Mouse (Mus musculus) limb, embryonic 15.5 days (tissue): ENCODE results near the gene Arhgap10. TPM values are rescaled to one million over a fixed set of nuclear protein-coding genes. Genes with fewer than 3 reads are reported as not detected.

Source experiments
- ATAC-seq: fragments of 200-750 bp; cut with Nextera tagmentation; 2 replicates; pipeline ENCODE4 v1.8.0; 2017; ENCODE audit warnings: low read depth, moderate TSS enrichment; ENCODE audit not compliant: insufficient number of reproducible peaks, low FRiP score, low TSS enrichment
- H3K27ac ChIP-seq: fragments of 300-500 bp; sonication (generic); 2 replicates; pipeline ENCODE4 v1.5.1; 2015; ENCODE audit warnings: moderate library complexity, mild to moderate bottlenecking, inconsistent platforms
- H3K27me3 ChIP-seq: fragments of 300-500 bp; sonication (generic); 2 replicates; pipeline ENCODE4 v1.6.1; 2015; ENCODE audit warnings: inconsistent platforms
- H3K36me3 ChIP-seq: fragments of 300-500 bp; sonication (generic); 2 replicates; pipeline ENCODE4 v1.6.1; 2015; ENCODE audit warnings: inconsistent platforms
- H3K4me1 ChIP-seq: fragments of 300-500 bp; sonication (generic); 2 replicates; pipeline ENCODE4 v1.6.1; 2015; ENCODE audit warnings: inconsistent platforms
- H3K4me2 ChIP-seq: fragments of 300-500 bp; sonication (generic); 2 replicates; pipeline ENCODE4 v1.6.1; 2015; ENCODE audit warnings: mild to moderate bottlenecking, inconsistent platforms
- H3K4me3 ChIP-seq: fragments of 300-500 bp; sonication (generic); 2 replicates; pipeline ENCODE4 v1.5.1; 2015; ENCODE audit warnings: mild to moderate bottlenecking, inconsistent platforms
- H3K9ac ChIP-seq: fragments of 300-500 bp; sonication (generic); 2 replicates; pipeline ENCODE4 v1.6.1; 2015; ENCODE audit warnings: inconsistent platforms
- H3K9me3 ChIP-seq: fragments of 300-500 bp; sonication (generic); 2 replicates; pipeline ENCODE4 v1.6.1; 2016; ENCODE audit warnings: inconsistent platforms
- WGBS: fragments of 180-500 bp; shearing (Covaris S2); methylation state at CpG from one replicate; pipeline ENCODE4 v1.1.7; 2015; 5-methylcytosine and 5-hydroxymethylcytosine counted together
- polyA plus RNA-seq: library from polyadenylated mRNA; unstranded; fragments of >200 nt; fragmentation: Nextera tagmentation; extraction: Ambion mirVana; gene quantifications from 2 replicates; pipeline ENCODE4 v1.2.1, GENCODE M21; 2015

Arhgap10 gene
- polyA plus RNA-seq, 1 experiment from 2014 or later, result 28.1 TPM

DNA sequence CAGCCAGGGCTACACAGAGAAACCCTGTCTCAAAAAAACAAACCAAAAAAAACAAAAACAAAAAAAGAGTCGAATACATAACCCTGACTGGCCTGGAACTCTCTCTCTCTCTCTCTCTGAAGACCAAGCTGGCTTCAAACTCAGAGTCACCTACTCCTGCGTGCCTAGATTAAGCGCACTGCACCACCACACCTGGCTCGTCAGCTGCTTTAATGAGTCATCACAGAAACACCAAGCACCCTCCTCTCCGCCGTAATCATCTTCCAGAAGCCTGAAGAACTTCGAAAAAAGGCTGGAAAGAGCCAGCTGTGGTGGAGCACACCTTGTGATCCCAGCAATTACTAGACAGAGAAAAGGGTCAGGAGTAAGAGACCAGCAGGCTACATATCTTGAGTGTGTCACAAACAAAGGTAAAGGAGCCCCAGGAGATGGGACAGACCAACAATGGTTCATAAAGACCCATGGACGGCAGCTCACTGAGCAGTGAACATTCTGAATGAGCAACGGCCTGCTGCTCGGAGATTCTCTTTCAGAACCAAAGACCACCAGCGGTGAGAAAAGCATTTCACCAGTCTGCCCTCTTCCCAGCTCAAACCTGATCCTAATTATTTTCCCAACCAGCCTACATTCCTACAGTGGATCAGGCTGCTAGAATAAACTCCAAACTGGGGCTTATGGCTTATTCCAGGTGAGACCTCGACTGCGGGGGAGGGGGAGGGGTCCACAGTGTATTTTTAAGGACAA is 5.8 kb downstream of the Arhgap10 start:
- no peak overlapping the region for H3K9ac ChIP-seq
- H3K4me2 ChIP-seq, result no peak overlapping the region
- H3K9me3 ChIP-seq, result no peaks in the 10 kb centered on the region
- ATAC-seq, result no peak
- peaks cover 53% of the 10 kb centered on the region for H3K4me1 ChIP-seq
- H3K27me3 ChIP-seq, result no peaks in the 10 kb centered on the region
- WGBS, result 42% methylated on average over 13 of the region's 13 CpGs
- H3K27ac ChIP-seq, result no peak overlapping the region
- H3K36me3 ChIP-seq, result no peaks in the 10 kb centered on the region
- no peak overlapping the region for H3K4me3 ChIP-seq

DNA sequence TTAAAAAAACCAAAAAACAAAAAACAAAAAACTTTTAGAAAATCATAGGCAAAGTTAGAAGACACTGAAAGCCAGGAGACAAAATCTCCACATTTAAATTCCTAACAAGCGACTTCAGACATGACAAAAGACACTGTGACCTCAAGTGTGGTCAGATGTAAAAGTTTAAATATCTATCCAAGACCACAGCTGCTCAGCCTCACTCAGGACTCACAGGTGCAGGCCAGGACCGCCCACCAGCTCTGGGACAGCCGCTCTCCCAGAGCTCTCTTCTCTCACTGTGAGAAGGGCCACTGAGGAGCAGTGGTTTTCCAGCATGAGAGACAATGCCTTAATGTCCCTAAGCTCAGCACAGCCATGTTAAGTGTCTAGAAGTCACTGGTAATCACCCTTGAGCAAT is 7.3 kb downstream of the Arhgap10 start:
- no peak overlapping the region for H3K27ac ChIP-seq
- H3K4me3 ChIP-seq, result no peak overlapping the region
- H3K9ac ChIP-seq, result no peak overlapping the region
- 77% methylated on average over 3 of the region's 3 CpGs for WGBS
- no peaks in the 10 kb centered on the region for H3K27me3 ChIP-seq
- ATAC-seq, result no peak
- no peak overlapping the region for H3K4me2 ChIP-seq
- H3K4me1 ChIP-seq, result peaks cover 44% of the 10 kb centered on the region
- no peaks in the 10 kb centered on the region for H3K9me3 ChIP-seq
- H3K36me3 ChIP-seq, result no peaks in the 10 kb centered on the region

DNA sequence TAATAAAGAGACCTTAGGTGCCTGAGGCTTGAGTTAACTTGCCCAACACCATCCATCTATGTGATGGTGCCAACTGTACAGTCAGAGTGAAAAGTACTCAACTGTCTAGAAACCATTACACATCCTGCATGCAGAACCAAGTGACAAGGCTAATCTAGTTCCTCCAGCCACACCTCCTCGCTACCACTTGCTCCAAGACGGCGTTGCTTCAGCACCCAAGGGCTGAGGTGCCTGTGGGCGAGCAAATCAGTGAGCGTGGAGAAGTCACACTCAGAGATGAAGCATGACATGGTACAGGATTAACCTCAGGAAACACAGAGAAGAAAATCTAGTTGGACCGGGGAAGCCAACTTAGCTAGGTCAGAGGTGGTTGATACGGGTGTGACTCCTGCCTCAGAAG is 8.7 kb downstream of the Arhgap10 start:
- Histone ChIP-seq H3K27me3 (no peaks in the 10 kb centered on the region), H3K9me3 (no peaks in the 10 kb centered on the region), H3K27ac (no peak overlapping the region), H3K4me2 (no peak overlapping the region), H3K4me1 (peaks cover 37% of the 10 kb centered on the region), H3K36me3 (no peaks in the 10 kb centered on the region), H3K9ac (no peak overlapping the region), H3K4me3 (no peak overlapping the region)
- no peak for ATAC-seq
- WGBS, result 78% methylated on average over 7 of the region's 7 CpGs

DNA sequence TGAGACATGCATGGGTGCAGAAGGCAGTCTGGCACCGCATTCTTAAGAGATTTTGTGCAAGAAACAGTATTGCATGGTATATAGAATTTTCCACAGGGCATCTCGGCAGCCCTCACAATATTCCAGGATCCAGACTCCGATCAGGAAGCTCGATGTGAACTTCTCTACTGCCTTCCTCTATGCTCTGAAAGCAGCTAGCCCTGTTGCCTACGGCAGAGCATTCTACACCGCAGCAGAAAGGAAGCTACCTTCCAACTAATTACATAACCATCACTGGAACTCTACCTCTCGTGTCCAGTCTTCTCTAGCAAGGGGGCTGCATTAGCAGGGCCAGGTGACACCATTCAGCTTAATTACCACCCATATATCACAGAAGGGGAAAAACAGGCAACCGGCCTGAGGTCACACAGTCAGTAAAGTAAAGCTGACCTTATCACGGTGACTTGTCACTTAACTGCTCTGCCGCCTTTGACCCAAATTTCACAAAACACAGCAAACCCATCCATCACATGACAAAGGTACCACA is 10.2 kb downstream of the Arhgap10 start:
- Histone ChIP-seq H3K4me2 (no peak overlapping the region), H3K4me3 (no peak overlapping the region), H3K36me3 (no peaks in the 10 kb centered on the region), H3K9ac (no peak overlapping the region), H3K4me1 (peaks cover 29% of the 10 kb centered on the region), H3K27ac (no peak overlapping the region), H3K9me3 (no peaks in the 10 kb centered on the region), H3K27me3 (no peaks in the 10 kb centered on the region)
- 48% methylated on average over 10 of the region's 10 CpGs for WGBS
- ATAC-seq, result no peak

DNA sequence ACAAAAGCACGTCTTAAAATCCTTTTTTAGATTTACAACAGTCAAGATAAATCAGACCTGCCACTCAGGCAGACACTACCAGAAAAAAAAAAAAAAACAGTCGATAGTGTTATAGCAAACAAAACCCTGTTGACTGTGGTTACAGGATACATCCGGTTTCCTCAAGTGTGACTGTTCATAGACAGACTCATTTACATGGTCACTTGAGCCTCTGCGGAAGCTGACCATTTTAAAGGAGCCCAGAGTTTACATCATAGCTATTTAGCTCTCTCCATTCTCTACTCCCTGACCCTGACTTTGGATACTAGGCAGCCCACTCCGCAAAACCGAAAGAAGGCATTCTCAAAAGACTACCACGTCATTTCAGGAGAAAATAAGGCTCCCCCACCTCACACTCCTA is 11.2 kb downstream of the Arhgap10 start:
- Histone ChIP-seq H3K27ac (no peak overlapping the region), H3K27me3 (no peaks in the 10 kb centered on the region), H3K36me3 (no peaks in the 10 kb centered on the region), H3K9me3 (no peaks in the 10 kb centered on the region), H3K4me1 (peaks cover 20% of the 10 kb centered on the region), H3K4me3 (no peak overlapping the region), H3K9ac (no peak overlapping the region), H3K4me2 (no peak overlapping the region)
- ATAC-seq, result no peak
- WGBS, result 53% methylated on average over 7 of the region's 7 CpGs

DNA sequence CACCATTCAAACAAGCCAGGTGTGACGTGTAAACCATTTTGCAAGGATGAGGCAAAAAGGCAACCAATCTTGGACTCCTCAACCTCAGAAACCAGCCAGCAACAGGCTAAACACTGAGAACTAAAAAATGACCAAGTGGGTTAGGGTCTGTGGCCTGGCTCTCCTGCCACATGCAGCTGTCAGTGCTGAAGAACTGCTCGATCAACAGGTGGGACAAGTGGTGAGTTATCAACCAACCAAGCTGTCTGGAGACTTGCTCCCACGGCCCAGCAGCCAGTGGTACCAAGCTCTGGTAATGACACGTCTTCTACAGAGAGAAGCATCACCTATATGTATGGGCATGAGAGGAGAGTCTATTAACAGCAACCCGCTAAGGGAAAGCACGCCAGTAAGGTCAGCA is 15.2 kb downstream of the Arhgap10 start:
- Histone ChIP-seq H3K27me3 (no peaks in the 10 kb centered on the region), H3K4me1 (peaks cover 13% of the 10 kb centered on the region; the same call in 1 of the 2 replicates), H3K36me3 (no peaks in the 10 kb centered on the region), H3K9me3 (no peaks in the 10 kb centered on the region), H3K9ac (no peak overlapping the region), H3K4me2 (no peak overlapping the region), H3K27ac (no peak overlapping the region), H3K4me3 (no peak overlapping the region)
- 86% methylated on average over 6 of the region's 6 CpGs for WGBS
- ATAC-seq, result no peak

DNA sequence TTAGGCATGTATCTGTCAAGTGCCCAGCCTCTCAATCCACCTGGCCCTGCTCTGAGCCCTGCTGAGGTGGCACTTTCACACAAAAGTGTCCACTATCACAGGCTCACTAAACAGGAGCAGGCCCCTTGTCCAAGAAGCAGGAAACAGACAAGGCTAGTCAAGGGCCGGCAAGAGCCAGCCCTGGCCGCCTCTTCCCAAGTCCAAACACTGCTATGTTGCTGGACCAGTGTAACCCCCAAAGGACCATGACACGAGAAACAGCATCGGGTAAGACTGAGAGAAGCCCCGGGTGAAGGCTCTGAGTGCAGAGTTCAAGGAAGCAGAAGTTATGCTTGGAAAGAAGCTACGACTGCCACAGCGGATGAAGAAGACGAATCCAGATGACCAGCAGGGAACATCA is 16.6 kb downstream of the Arhgap10 start:
- Histone ChIP-seq H3K4me3 (no peak overlapping the region), H3K9ac (no peak overlapping the region), H3K27ac (no peak overlapping the region), H3K4me1 (peaks cover 11% of the 10 kb centered on the region; the same call in 1 of the 2 replicates), H3K27me3 (no peaks in the 10 kb centered on the region), H3K4me2 (no peak overlapping the region), H3K36me3 (no peaks in the 10 kb centered on the region), H3K9me3 (no peaks in the 10 kb centered on the region)
- ATAC-seq, result no peak
- 84% methylated on average over 8 of the region's 8 CpGs for WGBS

DNA sequence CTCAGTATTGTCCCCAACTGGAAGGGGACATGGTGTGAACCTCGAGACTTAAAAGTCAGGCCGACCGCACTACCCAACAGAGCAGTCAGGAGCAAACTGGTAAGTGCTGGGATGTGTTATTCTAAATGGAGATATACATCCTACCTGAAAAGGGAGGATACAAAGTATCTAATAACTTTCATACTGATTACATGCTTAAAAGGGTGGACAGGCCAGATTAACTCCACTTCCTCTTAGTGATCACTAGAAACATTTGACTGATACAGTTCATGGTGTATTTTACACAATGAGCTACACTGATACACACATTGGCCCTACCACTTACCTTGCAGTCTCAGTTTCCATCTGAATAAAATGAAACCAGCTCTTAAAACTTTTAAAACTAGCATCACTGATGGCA is 17.5 kb downstream of the Arhgap10 start:
- Histone ChIP-seq H3K9ac (no peak overlapping the region), H3K9me3 (no peaks in the 10 kb centered on the region), H3K4me1 (peaks cover 14% of the 10 kb centered on the region), H3K27me3 (no peaks in the 10 kb centered on the region), H3K36me3 (no peaks in the 10 kb centered on the region), H3K4me3 (no peak overlapping the region), H3K27ac (no peak overlapping the region), H3K4me2 (no peak overlapping the region)
- WGBS, result 94% methylated on average over 3 of the region's 3 CpGs
- ATAC-seq, result no peak

DNA sequence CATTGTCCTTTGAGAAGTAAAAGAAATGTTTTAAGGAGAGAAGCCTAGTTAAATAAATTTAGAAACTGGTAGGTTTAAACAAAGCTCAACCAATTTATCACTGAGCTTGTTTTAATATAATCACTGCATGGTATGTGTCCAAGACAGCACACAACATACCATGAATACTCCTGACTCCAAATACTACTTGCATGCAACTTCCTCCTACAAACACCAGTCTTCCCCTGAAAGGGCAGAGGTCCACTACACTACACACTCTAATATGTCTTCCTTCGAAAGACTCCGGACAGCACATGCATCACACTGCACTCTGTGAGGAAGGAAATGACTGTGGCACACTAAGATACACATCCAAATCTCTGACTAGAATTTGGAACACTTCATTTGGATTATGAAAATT is 20.3 kb downstream of the Arhgap10 start:
- no peak for ATAC-seq
- Histone ChIP-seq H3K9ac (no peak overlapping the region), H3K36me3 (no peaks in the 10 kb centered on the region), H3K27me3 (no peaks in the 10 kb centered on the region), H3K4me3 (no peak overlapping the region), H3K4me1 (peaks cover 11% of the 10 kb centered on the region), H3K27ac (no peak overlapping the region), H3K9me3 (no peaks in the 10 kb centered on the region), H3K4me2 (no peak overlapping the region)
- 79% methylated on average over 2 of the region's 2 CpGs for WGBS

DNA sequence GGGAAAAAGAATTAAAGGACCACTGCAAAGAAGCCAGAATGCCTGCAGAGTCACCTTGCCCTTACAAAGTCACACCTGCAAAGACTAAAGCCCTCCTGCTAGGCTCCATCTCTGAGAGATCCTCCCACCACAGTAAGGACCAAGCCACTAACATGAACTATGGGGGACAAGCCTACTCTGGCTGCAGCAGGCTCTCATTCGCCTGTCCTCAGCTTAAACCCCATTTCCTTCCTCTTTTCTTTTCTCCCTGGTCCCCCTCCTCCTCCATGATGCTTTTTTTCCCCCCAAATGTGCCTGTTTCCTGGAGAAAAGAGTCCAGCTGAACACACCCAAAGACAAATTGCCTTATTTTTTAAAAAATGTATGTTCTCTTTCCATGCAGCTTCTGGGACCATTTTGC is 21.5 kb downstream of the Arhgap10 start:
- H3K27me3 ChIP-seq, result no peaks in the 10 kb centered on the region
- ATAC-seq, result no peak
- WGBS, result 70% methylated on average over 1 of the region's 1 CpGs

DNA sequence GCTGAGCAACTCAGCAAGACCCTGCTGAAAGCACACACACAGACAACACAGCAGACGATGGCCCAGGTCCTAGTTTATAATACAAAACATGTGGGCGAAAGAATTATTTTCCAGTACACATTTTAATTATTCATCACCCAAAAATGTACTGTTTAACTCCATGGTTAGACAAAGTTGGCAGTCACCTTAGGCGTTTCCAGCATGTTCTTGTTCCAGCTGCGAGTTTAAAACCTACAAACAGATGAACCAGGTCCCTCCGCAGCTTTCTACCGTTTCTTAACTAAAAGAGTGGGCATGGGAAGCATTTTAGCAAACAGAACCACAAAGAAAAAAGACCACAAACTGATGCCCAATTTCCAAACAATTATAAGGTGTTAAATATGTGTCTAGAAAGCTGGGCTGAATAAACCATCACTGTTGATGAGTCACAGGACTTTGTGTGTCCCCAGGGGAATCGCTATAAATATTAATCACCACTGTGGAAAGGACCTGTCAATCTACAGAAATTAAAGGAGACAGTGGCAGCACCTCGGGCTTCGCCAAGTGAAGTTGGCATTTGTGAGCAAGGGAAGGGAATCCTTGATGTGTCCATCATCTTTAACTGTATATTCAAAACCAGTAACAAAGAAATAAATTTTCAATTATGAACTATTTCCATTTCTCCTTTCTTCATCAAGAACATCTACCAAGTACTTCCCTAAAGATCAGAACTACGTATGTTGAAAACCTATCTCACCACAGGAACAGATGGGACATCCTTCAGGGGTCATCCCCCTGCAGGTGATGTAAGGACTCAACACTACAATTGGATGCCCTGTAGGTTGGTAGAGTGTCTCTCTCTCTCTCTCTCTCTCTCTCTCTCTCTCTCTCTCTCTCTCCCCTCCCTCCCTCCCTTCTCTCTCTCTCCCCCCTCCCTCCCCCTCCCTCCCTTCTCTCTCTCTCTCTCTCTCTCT is 23.1 kb downstream of the Arhgap10 start:
- Histone ChIP-seq H3K4me2 (no peak overlapping the region), H3K4me3 (no peak overlapping the region), H3K36me3 (no peaks in the 10 kb centered on the region), H3K9me3 (no peaks in the 10 kb centered on the region), H3K4me1 (peaks cover 31% of the 10 kb centered on the region), H3K27me3 (no peaks in the 10 kb centered on the region), H3K9ac (no peak overlapping the region), H3K27ac (peak overlapping the region; percentile 47; the same call in 1 of the 2 replicates)
- 56% methylated on average over 10 of the region's 10 CpGs for WGBS
- no peak for ATAC-seq

More for the DNA sequence above, 21.5 kb downstream of the Arhgap10 start:
- Histone ChIP-seq H3K9me3 (no peaks in the 10 kb centered on the region), H3K27ac (no peak overlapping the region), H3K4me3 (no peak overlapping the region), H3K4me1 (peaks cover 18% of the 10 kb centered on the region), H3K4me2 (no peak overlapping the region), H3K9ac (no peak overlapping the region), H3K36me3 (no peaks in the 10 kb centered on the region)
